Mouse (Mus musculus): Measurements from ENCODE around the gene Prl8a2. TPM values are rescaled to one million over a fixed set of nuclear protein-coding genes. Genes with fewer than 3 reads are reported as not detected.

Prl8a2 gene
- not detected for polyA plus RNA-seq (2017; shearing (Covaris generic))

GRCm38 (mm10) chr13:27345373-27345772, at the start of gene Prl8a2:
Prl8a2 (plus strand) TSS chr13:27345673.

GRCm38 (mm10) chr13:27312334-27313225, 32.9 kb upstream of the Prl8a2 start, which contains the start of gene Prl6a1:
Prl6a1 (plus strand) TSS chr13:27312627.

GRCm38 (mm10) chr13:27390746-27391145, 45.3 kb downstream of the Prl8a2 start, which contains the start of gene Prl2b1:
Prl2b1 (minus strand) TSS chr13:27390846.

Other genes starting within 250 kb of the Prl8a2 start
- gene Prl3d2, start 224.0 kb upstream of the Prl8a2 start, polyA plus RNA-seq (2017; shearing (Covaris generic)) = not detected
- gene Prl3d3, start 188.9 kb upstream of the Prl8a2 start, polyA plus RNA-seq (2017; shearing (Covaris generic)) = not detected
- gene Prl3c1, start 149.0 kb upstream of the Prl8a2 start, polyA plus RNA-seq (2017; shearing (Covaris generic)) = not detected
- gene Prl3b1, start 103.8 kb upstream of the Prl8a2 start, polyA plus RNA-seq (2017; shearing (Covaris generic)) = not detected
- not detected for gene Prl3a1, start 86.2 kb upstream of the Prl8a2 start, polyA plus RNA-seq (2017; shearing (Covaris generic))
- gene Prl6a1, start 33.0 kb upstream of the Prl8a2 start, polyA plus RNA-seq (2017; shearing (Covaris generic)) = 0.41 TPM
- not detected for gene Prl2b1, start 45.2 kb downstream of the Prl8a2 start, polyA plus RNA-seq (2017; shearing (Covaris generic))
- gene Prl8a6, start 93.0 kb downstream of the Prl8a2 start, polyA plus RNA-seq (2017; shearing (Covaris generic)) = not detected
- not detected for gene Prl8a8, start 167.5 kb downstream of the Prl8a2 start, polyA plus RNA-seq (2017; shearing (Covaris generic))
- not detected for gene Prl8a9, start 218.9 kb downstream of the Prl8a2 start, polyA plus RNA-seq (2017; shearing (Covaris generic))
- gene Prl8a1, start 236.5 kb downstream of the Prl8a2 start, polyA plus RNA-seq (2017; shearing (Covaris generic)) = not detected